Mouse (Mus musculus): ENCODE measurements around the gene S100a4.

The S100a4 gene

DNA sequence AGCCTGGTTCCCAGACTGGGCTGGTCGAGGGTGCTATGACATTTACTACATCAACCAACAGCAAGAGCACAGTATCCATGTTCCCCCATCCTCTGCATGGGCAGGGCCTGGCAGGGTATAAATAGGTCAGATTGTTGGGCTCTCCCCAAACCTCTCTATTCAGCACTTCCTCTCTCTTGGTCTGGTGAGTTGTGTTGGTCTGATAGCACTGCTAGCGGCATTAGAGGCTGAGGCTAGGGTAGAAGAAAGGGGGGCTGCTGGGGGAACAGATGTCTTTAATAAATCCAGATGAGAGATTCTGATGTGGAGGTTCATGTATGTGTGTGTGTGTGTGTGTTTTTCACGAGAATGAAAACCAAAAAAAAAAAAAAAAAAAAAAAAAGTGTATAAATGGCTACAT lies at the start of gene S100a4:
TSS of gene S100a4 (plus strand) at position 149 of the 400 bp plus-strand sequence.
- DNase-seq, result no peak

DNA sequence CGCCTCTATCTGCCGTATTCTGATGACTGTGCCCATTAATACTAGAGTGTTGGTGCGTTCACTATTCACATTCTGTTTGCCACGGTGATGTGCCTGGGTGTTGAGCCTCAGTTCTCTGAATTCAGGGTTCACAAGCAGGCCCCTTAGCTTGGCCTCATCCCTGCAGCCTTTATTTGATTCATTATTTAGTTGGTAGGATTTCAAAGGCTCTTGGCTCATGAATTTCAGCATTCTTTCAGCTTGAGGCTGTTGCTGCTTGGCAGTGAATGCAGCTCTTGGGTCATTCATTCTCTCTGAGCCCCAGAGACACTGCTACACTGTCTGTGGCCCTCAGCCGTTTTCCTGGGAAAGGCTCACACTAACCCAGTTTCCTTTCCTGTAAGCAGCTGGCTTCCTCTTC lies 47.6 kb upstream of the S100a4 start:
- no peak for DNase-seq

DNA sequence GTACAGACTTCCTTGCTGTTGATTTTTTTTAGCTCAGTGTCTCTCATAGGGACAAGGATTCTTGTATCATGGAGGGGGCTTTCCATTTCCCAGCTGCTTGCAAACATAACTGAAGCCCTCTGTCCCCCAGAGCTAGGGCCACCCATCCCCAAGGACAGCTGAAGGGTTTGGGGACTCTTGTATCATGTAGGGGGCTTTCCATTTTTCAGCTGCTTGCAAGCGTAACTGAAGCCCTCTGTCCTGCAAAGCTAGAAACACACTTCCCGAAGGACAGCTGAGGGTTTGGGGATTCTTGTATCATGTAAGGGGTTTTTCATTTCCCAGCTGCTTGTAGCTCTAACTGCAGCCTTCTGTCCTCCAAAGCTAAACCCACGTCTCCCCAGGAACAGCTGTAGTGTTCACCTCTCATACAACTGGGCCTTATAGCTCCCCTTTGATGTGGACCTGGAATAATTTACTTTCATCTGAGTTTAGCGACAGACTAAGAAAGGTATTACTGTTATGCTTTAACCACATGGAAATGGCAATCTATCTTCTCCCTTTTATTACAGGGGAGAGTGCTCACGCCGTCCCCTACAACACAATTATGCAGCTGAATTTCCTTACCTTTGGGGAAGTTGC lies 43.5 kb upstream of the S100a4 start, which contains the start of gene S100a3:
TSS of gene S100a3 (plus strand) at position 571 of the 621 bp plus-strand sequence.
- DNase-seq, result no peak

DNA sequence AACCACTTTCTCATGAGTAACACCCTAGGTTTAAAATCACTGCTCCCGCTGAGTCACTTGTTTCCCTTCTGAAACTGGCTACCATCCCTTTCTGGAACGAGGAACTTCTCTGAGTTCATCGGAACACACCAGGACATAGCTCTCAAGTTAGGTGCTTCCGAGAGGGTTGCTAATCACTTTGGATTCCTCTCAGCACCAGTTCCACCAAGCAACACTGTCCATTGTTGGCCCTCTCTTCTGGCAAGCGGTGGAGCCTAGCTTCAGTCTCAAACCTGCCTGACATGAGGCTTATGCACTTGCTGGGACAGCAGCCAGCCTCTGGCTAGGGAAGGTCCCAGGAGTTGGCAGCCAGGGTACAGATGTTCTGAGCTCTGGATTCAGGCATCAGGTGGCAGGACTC lies 28.9 kb upstream of the S100a4 start:
- DNase-seq, result no peak

DNA sequence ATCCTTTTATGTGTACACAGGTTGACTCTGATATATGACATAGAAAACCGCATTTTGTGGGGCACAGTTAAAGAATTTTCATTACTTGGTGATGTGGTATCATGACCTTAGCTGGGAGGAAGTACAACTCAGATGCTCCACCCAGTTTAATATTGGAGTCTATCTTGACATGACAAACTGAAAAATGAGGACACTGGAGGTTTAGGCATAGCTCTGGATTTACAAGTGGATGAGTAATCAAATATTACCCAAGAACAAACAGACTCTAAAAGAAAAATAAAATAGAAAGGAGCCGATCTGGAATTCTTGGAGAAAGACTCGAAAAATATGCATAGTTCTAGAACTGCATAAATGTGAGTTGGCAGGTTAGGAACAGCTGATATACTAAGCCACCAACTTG lies 28.3 kb upstream of the S100a4 start:
- DNase-seq, result no peak

DNA sequence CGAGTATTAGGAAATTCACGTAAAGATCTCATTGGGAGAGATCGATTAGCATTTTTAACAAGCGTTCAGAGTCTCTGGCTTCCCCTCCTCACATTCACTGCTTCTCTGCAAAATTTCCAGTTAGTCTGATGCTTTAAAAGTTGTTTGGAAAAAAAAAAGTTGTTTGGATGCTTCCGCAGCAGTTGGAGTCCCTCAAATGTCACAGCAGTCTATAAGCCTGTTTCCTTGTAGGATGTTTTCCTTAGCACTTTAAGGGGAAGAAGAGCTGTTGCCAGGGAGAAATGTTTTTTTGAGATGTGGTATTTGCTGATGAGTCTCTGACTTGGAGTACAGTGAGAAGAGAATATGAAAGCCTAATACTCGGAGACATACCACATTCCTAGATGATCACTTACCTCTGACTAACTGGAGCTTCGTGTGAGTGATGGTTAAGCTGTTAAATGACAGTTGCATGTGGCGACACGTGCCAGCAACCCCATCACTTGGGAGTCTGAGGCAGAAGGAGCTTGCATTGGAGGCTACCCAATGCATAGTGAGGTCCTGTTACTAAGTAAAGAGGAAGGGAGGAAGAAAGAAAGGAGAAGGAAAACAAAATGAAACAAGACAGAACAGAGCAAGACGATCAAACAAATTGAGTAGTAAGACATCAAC lies 27.1 kb upstream of the S100a4 start:
- no peak for DNase-seq

DNA sequence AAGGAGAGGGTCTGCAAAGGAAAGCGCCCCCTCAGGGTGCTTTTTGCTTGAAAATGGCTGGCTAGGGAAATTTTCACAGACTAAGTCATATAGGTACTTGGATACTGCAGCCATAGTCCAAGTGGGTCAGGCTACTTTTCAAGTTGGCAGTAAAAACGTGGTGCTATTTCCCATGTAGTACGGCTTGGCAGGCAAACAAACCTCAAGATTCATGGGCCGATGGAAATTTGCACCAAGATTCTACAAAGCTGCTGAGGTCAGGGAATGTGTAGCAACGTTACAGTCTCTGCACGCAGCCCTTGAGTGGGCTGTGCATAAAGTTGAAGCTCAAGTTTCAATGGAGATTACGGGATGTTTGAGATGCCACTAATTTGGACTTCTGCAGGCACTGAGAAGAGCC lies 24.1 kb upstream of the S100a4 start:
- no peak for DNase-seq

DNA sequence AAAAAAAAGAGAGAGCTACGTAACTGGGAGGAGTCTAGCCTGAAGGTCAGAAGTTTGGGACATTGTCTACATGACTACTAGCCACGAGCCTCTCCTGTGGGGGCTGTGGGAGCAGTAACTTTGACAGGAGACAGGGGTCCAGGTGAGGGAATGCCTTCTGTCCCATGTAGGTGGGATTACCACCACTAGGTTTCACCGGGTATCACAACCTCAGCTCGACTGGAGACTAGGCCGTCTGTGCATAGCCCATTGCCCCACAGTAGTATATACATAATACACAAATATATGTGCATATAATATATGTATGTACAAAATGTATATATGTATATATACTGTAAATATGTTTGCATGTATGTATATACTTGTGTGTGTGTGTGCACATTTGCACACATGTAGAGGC lies 22.4 kb upstream of the S100a4 start:
- no peak for DNase-seq

DNA sequence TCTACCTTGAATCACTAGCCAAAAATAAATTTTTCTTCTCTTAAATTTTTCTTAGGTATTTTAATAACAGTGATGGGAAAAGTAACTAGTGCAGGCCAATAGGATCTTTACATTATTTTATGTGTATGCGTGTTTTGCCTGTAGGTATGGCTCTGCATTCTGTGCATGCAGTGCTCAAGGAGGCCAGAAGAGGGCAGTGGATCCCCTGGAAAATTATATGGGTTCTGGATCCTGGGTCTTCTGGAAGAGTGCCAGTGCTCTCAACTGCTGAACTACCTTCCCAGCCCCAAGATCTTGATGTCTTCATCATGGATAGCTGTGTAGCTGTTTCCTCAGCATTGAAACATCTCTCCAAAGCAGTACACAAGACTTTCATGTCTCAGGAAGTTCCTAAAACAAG lies 21.4 kb upstream of the S100a4 start:
- DNase-seq, result no peak

DNA sequence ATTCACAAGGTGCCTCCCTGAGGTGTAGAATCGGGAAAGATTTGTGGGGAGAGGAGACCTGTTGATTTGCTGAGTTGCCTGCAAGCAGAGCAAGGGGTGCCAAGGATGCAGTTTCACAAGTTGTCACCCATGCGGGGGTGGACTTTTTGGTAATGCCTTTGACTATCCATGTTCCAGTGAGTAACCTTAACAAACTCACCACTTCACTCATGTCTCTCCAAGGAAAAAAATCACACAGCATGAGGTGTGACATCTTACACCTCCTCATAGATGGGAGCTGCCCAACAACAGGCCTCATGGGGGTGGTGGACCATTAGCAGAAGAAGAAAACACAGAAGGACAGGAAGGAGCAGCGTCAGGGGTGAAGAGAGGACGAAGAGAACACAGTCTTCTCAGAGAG lies 21.0 kb upstream of the S100a4 start:
- no peak for DNase-seq

DNA sequence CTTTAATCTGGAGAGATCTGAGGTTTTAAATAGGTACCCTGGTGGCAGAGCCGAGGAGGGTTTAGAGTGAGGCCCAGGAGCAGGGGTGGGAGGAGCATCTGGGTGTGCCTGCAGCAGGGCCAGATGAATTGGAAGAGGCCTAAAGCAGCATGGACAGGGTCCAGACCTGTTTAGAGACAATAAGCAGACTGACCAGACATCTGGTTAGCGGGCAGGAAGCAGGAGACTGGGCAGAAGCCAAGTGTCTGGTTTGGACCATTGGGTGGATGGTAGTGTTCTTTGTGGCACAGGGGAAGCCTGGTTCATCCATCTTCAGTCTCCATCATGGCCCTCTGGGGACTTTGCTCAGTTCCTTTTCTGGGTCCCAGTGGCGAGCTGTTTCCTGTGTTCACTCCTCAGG lies 19.7 kb upstream of the S100a4 start:
- no peak for DNase-seq

DNA sequence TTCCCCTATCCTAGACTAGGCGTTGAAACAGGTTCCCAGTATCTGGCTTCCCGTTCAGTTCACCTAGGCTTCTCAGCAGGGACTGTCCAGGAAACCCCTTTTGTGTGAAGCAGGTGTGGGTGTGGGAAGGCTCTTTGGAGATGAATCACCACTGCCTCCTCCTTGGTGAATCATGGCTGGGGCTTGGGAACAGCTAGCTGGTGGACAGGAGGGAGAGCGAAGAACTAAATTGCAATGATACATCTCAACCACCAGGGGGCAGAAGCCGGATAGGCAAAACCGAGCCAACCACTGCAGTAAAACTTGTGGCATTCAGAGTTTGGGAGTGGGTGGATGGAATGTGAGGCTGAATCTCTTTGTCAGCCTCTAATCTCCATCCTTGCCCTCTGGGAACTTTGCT lies 18.0 kb upstream of the S100a4 start:
- DNase-seq, result peak; percentile 29 to 38

DNA sequence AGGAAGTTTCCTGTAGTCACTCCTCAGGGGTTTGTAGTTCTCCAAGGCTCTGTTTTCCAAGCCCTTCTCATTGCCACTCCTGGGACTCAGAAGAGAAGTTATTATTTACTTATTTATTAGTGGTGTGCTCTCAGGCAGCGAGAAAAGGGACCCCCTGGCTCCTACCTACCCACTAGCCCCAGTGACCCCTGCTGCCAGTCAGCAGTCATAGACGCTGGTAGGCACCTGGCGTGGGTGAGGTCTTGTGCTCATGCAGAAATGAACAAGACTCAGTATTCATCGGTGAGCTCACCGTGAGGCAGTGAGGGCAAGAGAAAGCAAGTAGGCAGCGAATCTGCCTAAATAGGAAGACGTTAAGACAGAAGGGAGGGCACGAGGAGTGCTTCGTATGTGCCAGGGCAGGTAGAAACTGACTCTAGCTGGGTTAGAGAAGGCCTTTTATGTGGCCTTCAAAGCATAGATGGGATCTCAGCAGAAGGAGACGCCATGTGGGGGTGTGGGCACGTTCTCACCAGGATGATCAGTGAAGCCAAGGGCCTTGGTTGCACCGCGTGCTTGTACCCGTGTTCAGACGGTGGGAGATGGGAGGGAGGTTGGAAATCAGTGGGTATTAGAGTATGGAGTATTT lies 17.4 kb upstream of the S100a4 start:
- DNase-seq, result no peak

DNA sequence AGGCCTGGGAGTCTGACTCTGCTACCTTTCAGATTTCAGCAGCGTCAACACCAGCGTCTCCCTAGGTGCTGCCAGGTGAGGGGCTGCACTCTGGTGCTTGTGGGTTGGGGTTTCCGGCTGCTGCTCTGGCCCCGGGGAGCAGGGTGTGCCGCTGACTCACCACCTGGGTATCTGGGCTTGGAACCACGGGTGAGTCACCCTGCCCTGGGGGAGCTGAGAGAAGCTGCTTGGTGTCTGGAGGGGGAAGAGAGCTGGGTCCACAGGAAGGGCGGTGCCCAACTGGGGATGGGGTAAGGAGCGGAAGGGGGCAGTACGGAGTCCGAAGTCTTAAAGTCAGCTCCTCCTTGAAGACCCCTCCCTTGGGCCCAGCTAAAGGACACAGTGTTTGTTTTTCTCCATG lies 16.7 kb upstream of the S100a4 start:
- DNase-seq, result no peak

DNA sequence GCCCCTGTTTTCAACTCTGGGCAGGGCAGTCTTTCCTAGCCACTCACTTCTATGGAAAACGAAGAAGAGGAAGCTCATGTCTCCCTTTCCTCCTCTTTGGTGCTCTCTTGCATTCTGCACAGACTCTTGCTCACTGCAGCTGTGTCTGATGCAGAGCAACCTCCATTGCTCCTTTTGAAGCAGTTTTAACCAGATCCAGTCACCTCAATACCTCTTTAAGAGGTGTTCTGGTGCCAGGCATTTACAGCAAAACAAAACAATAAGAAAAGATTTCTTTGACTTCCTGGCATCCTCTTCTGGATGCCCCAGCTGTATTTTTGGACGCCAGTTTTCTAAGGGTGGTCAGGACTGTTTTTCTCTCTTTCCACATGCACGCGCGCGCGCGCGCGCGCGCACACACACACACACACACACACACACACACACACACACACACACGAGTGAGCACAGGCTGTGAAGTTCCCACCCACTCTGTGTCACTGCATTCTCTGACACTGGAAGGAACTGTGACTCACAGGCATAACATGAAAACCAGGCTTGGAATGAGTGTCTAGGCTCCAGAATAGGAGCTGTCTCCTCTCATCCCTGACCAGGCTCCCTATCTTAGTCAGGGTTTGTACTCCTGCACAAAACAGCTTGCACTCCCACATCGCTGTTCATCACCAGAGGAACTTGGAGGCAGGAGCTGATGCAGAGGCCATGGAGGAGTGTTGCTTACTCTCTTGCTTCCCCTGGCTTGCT lies 16.0 kb upstream of the S100a4 start:
- no peak for DNase-seq

DNA sequence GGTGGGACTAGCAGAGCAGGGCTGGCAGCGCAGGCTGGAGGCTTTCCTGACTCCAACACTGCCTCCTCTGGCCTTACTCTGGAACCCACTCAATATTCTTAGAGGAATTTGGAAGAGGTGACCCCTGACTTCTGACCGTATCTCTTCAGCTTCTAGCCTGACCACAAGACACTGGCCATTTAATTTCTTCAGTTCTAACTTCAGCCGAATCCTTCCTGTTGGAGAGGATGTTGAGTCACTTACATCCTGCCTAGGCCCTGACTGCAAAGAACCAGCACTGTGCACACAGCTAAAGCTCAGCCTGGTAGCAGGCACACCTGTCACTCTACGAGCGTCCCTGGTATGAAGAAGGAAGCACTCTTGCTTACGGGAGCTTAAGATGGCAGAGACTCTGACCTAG lies 14.2 kb upstream of the S100a4 start:
- no peak for DNase-seq

DNA sequence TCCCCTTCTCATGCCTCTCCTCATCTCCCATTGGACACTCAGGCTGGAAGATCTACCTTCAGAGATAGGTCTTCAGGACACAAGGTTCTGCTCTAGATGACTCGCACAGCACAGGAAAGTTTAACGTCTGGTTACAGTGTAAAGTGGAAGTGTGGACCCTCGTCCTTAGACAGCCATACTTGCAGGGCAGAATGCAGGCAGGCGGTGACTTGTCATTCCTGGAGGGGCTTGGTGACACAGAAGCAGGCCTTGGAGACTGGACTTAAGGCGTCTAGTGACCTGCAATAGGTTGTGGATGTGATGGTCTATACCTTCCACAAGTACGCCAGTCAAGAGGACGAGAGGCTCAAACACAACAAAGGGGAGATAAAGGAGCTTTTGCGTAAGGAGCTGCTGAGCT lies 13.6 kb upstream of the S100a4 start, which contains the start of gene S100a2:
TSS of gene S100a2 (plus strand) at position 301 of the 400 bp plus-strand sequence.
- no peak for DNase-seq

DNA sequence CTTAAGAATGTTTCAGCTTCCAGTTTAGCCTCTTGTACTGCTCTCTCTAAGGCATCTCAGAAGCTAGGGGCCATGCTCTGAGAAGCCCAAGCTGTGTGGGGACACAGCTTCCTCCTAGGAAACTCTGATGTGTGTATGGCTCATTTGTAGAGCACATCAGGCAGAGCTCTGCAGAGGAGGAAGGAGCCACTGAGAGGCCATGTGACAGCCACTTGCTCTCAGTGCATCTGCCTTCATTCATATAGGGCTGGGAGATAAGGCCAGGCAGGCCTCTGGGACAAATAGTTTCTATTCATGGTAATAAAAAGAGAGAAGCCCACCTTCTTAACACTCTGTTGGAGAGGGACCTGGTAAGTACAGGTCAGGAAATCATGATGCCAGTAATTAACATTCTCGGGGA lies 9.1 kb upstream of the S100a4 start:
- no peak for DNase-seq

DNA sequence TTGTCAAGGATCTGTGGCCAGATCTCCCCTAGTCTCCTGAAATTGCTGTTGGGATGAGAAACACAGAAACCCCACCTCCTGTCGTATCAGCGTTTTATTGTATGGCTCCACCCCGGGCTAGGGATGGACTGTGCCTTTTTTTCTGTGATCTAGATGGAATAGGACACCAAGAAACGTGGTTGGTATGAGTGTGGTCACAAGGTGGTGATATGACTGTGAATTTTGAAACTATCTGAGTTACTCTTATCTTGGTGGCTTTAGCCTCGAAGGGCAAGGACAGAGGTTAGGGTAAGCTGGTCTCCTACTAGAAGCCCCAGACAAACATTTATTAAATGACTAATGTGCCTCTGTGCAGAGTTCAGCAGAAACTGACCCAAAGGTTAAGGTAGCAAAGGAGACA lies 8.0 kb upstream of the S100a4 start:
- no peak for DNase-seq

DNA sequence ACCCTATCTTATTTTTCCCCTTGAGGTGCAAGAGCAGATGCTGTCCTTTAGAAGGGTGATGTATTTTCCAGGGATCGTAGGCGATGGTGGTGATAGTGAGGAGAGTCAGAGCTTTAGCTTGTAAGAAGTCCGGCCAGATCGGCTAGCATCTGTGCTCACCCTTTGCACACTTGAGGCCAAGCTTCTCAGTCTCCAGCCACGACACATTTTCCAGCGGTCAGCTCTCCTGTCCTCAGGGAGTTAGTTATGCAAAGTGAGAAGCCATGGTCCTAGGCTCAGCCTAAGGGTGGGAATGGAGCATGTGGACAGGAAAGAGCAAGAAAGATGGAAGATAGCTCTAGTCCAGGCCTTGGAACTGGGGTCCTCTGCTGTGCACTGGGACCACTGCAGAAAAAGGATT lies 6.8 kb upstream of the S100a4 start:
- DNase-seq, result no peak

DNA sequence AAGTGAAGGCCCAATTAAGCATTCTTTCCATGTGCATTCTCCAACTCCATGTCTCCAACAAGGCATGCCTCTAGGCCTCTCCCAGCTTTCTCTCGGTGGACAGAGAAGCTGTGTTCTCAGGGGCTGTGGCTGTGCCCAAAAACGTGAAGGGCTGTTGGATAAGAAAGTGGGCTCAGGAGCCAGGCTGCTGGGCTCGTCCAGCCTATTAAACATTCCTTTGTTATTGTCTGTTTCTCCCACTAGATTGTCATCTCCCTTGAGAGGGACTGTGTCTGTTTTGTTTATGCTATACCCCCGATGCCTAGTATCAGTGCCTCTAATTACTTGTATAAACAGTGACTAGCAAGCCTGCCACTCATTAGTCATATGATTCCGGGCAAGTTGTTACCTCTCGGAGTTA lies 5.8 kb upstream of the S100a4 start:
- DNase-seq, result no peak

DNA sequence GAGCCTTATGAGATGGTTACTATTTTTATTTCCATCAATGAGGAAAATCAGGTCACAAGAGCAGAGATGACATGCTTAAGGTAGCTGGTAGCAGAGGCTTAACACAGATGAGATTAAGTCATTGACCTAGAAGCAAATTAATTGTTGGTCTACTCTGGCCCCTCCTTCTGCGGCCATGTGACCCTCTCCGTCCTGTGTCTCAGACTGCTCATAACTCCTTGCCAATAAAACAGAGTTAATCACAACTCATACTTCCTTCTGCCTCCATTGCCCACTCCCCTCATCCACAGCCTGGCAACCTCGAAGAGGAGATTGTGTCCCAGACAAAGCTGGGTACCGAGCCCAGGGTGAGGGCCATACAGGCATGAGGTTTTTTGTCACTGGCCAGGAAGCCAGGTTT lies 5.4 kb upstream of the S100a4 start:
- no peak for DNase-seq

DNA sequence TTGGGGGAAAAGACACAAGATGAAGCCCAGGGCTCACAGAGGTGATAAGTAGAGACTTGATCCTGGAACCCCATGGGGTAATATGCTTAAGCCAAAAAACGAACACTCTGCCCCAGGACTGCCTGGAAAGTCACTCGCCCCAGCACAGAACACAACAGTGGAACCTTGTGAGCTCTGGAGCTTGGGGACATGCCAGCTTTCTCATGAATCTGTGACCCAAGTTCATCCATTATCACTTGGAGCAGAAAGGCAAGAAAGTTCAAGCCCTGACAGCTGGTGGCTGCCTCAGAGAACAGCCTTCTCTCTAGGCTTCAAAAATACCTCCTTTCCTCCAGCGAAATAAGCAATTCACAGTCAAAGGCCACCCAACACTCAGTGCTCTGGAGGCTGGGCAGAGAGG lies 4.2 kb upstream of the S100a4 start:
- no peak for DNase-seq

DNA sequence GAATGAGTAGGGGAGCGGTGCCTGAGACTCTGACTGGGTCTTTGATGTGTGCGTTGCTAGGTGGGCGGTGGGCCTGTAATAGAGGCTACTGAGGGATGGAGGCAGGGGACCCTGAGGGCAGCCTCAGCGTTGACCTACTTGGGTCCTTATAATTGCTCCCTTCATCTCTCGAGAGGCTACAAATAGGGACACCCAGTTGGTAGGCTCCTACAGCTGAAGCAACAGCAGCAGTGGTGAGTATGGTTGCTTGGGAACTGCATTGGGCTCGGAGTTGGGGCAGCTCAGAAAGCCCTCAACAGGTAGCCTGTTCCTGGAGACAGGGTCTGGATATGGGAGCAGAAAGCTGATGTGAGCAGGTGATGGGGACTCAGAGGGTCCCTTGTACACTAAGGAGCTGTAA lies 3.5 kb upstream of the S100a4 start:
- no peak for DNase-seq
